Mouse (Mus musculus): ENCODE measurements around the gene Eif3i.
"Not testable (repeated sequence)": the region's sequence is repeated elsewhere in the genome, so short reads cannot be mapped to it uniquely, and the experiment has no call there.

The Eif3i gene

GRCm38 (mm10) chr4:129573430-129573829, 27.0 kb downstream of the Eif3i start, which contains the start of gene Lck:
TSS of gene Lck (minus strand) at chr4:129573641.
- DNase-seq (ENCODE audit: low spot score), result no peak

GRCm38 (mm10) chr4:129573093-129573370, 27.4 kb downstream of the Eif3i start:
- DNase-seq (ENCODE audit: low spot score), result no peak

GRCm38 (mm10) chr4:129572236-129573092, 28.0 kb downstream of the Eif3i start:
- no peak for DNase-seq (ENCODE audit: low spot score)

GRCm38 (mm10) chr4:129571551-129572084, 28.8 kb downstream of the Eif3i start:
- DNase-seq (ENCODE audit: low spot score), result no peak

GRCm38 (mm10) chr4:129570028-129570427, 30.4 kb downstream of the Eif3i start:
- no peak for DNase-seq (ENCODE audit: low spot score)

GRCm38 (mm10) chr4:129568366-129568765, 32.1 kb downstream of the Eif3i start:
- DNase-seq (ENCODE audit: low spot score), result no peak

- no peak for DNase-seq (ENCODE audit: low spot score)
These were observed 35.3 kb downstream of the Eif3i start for GRCm38 (mm10) chr4:129565139-129565538.

GRCm38 (mm10) chr4:129563718-129564117, 36.7 kb downstream of the Eif3i start:
- DNase-seq (ENCODE audit: low spot score), result no peak

GRCm38 (mm10) chr4:129561184-129561583, 39.3 kb downstream of the Eif3i start:
- DNase-seq (ENCODE audit: low spot score), result no peak

- DNase-seq (ENCODE audit: low spot score), result no peak
These were observed 42.0 kb downstream of the Eif3i start for GRCm38 (mm10) chr4:129558321-129558955.

- no peak for DNase-seq (ENCODE audit: low spot score)
These were observed 43.1 kb downstream of the Eif3i start for GRCm38 (mm10) chr4:129557256-129557808.

GRCm38 (mm10) chr4:129556532-129557223, 43.8 kb downstream of the Eif3i start:
- peak; percentile 67 for DNase-seq (ENCODE audit: low spot score)

GRCm38 (mm10) chr4:129555862-129556531, 44.5 kb downstream of the Eif3i start:
- no peak for DNase-seq (ENCODE audit: low spot score)

- DNase-seq (ENCODE audit: low spot score), result no peak
These were observed 45.0 kb downstream of the Eif3i start for GRCm38 (mm10) chr4:129555421-129555861.

GRCm38 (mm10) chr4:129554512-129554911, 45.9 kb downstream of the Eif3i start:
- not testable (repeated sequence) for DNase-seq (ENCODE audit: low spot score)

- no peak for DNase-seq (ENCODE audit: low spot score)
These were observed 50.2 kb downstream of the Eif3i start for GRCm38 (mm10) chr4:129550295-129550694.

- DNase-seq (ENCODE audit: low spot score), result no peak
These were observed 51.1 kb downstream of the Eif3i start for GRCm38 (mm10) chr4:129549306-129549705.

- not testable (repeated sequence) for DNase-seq (ENCODE audit: low spot score)
These were observed 52.8 kb downstream of the Eif3i start for GRCm38 (mm10) chr4:129547631-129548030.

- no peak for DNase-seq (ENCODE audit: low spot score)
These were observed 56.3 kb downstream of the Eif3i start for GRCm38 (mm10) chr4:129544106-129544505.

GRCm38 (mm10) chr4:129542592-129543141, 57.8 kb downstream of the Eif3i start, which contains the start of gene Hdac1:
TSS of gene Hdac1 (minus strand) at chr4:129542713.
- peak; percentile 94 for DNase-seq (ENCODE audit: low spot score)
